Mouse (Mus musculus): ENCODE results near the gene Tbc1d22a.
A peak's percentile ranks its signal among the peaks of the same experiment; 100 is the strongest.

GRCm38 (mm10) chr15:86236252-86236651 is 22.0 kb downstream of the Tbc1d22a start:
- no peak for TF ChIP-seq POLR2A (IDR thresholded peaks at IDR 0.05; ENCODE audit: low read depth, low read length)
- peak; percentile 64; the same call in 1 of the 2 replicates for TF ChIP-seq CTCF (IDR thresholded peaks at IDR 0.05; ENCODE audit: extremely low read depth, insufficient read length, insufficient replicate concordance, low read depth, low read length)
